ENCODE assay signal across 13 mouse cellular contexts in genomic region chr12:5757766-5758165, GRCm38 (mm10).
"Had no signal": no experiment of that assay in that cellular context is flagged by ENCODE, and none has a peak within 500 bp of the region (broad histone marks: within the 10 kb centered on the region; RNA-seq: fewer than 3 reads in every experiment).

No protein-coding gene starts in this region.

- H3K27me3 ChIP-seq: kidney, embryonic 15.5 days; limb, embryonic 13.5 days; liver, embryonic 15.5 days; midbrain, embryonic 13.5 days had no signal

- H3K4me1 ChIP-seq: kidney, embryonic 15.5 days; limb, embryonic 13.5 days; liver, embryonic 15.5 days; midbrain, embryonic 13.5 days had no signal

- H3K4me2 ChIP-seq: kidney, embryonic 15.5 days; limb, embryonic 13.5 days; liver, embryonic 11.5 days; liver, embryonic 15.5 days; midbrain, embryonic 13.5 days had no signal

- H3K36me3 ChIP-seq: kidney, embryonic 15.5 days; limb, embryonic 13.5 days; liver, embryonic 15.5 days; midbrain, embryonic 13.5 days had no signal

- DNase-seq: kidney, adult 2 months; kidney, postnatal 14 days; left cerebral cortex, postnatal 4 days; lung, adult 2 months; lung, postnatal 10 days; spleen, adult 18-20 months; thymus, adult 2 months; thymus, postnatal 36 days had no signal

- H3K27ac ChIP-seq: kidney, embryonic 15.5 days; limb, embryonic 13.5 days; liver, embryonic 15.5 days; midbrain, embryonic 13.5 days had no signal

- H3K9me3 ChIP-seq: kidney, embryonic 15.5 days; limb, embryonic 13.5 days; liver, embryonic 15.5 days; midbrain, embryonic 13.5 days had no signal

- H3K4me3 ChIP-seq: kidney, embryonic 15.5 days; limb, embryonic 13.5 days; liver, embryonic 15.5 days; midbrain, embryonic 13.5 days had no signal

- ATAC-seq: midbrain, embryonic 13.5 days had no signal

- H3K9ac ChIP-seq: kidney, embryonic 15.5 days; limb, embryonic 13.5 days; liver, embryonic 15.5 days; midbrain, embryonic 13.5 days had no signal
